Mouse (Mus musculus) left cerebral cortex, adult 2 months (tissue): ENCODE measurements at regions not wholly inside any gene's neighbourhood (a gene's known extent, or its start where the extent isn't known, plus 50 kb on each side); places are given as distances from the start of the nearest gene placed in this dataset.

Experiments used
- DNase-seq, 2 experiments: peaks; one replicate each; pipeline ENCODE4 v3.0.0; 2021 to 2022; ENCODE audit warnings: low spot score in 2 of 2, mixed read lengths in 1 of 2; ENCODE audit errors: extremely low spot score in 1 of 2
- H3K27ac ChIP-seq: fragments of 200-600 bp; 2 replicates; pipeline ENCODE4 v1.8.1; 2022
- H3K4me3 ChIP-seq: fragments of 200-600 bp; 2 replicates; pipeline ENCODE4 v1.8.1; 2022
- CTCF ChIP-seq: fragments of 200-600 bp; IDR thresholded peaks from 2 replicates; pipeline ENCODE4 v1.8.1; 2022; ENCODE audit warnings: antibody characterized with exemption, mild to moderate bottlenecking, moderate library complexity
- intact Hi-C: fragments of 180-260 bp; cut with DNase I; formaldehyde crosslinking; loops from one replicate; pipeline ENCODE4 v1.15.1; 2025

GRCm38 (mm10) chr1:69470614-69471250 lies 216.3 kb downstream of the Ikzf2 start:
- DNase-seq = no peak
- H3K27ac ChIP-seq = no peak overlapping the region
- no peak overlapping the region for H3K4me3 ChIP-seq
- no peak for TF ChIP-seq CTCF
- intact Hi-C loops = no loop called here

GRCm38 (mm10) chr1:69469158-69469901 lies 217.7 kb downstream of the Ikzf2 start:
- intact Hi-C loops = no loop called here
- Histone ChIP-seq H3K4me3 (no peak overlapping the region), H3K27ac (no peak overlapping the region)
- TF ChIP-seq CTCF = no peak
- no peak for DNase-seq

- no peak for TF ChIP-seq CTCF
Measured at GRCm38 (mm10) chr1:69466534-69467275, 220.3 kb downstream of the Ikzf2 start.

GRCm38 (mm10) chr1:69461191-69461590 lies 225.9 kb downstream of the Ikzf2 start:
- DNase-seq = no peak
- intact Hi-C loops = no loop called here
- Histone ChIP-seq H3K4me3 (no peak overlapping the region), H3K27ac (no peak overlapping the region)
- TF ChIP-seq CTCF = no peak

More at GRCm38 (mm10) chr1:69466534-69467275, 220.3 kb downstream of the Ikzf2 start:
- Histone ChIP-seq H3K4me3 (no peak overlapping the region), H3K27ac (no peak overlapping the region)
- intact Hi-C loops = no loop called here
- DNase-seq = no peak

- no peak overlapping the region for H3K27ac ChIP-seq
- no peak for DNase-seq
- intact Hi-C loops = no loop called here
- H3K4me3 ChIP-seq = no peak overlapping the region
- no peak for TF ChIP-seq CTCF
Measured at GRCm38 (mm10) chr1:69459899-69460298, 227.1 kb downstream of the Ikzf2 start.

- no peak for DNase-seq
- Histone ChIP-seq H3K4me3 (no peak overlapping the region), H3K27ac (no peak overlapping the region)
- TF ChIP-seq CTCF = no peak
- intact Hi-C loops = no loop called here
Measured at GRCm38 (mm10) chr1:69457471-69457870, 229.6 kb downstream of the Ikzf2 start.

- intact Hi-C loops = no loop called here
- Histone ChIP-seq H3K4me3 (no peak overlapping the region), H3K27ac (no peak overlapping the region)
- no peak for DNase-seq
- TF ChIP-seq CTCF = no peak
Measured at GRCm38 (mm10) chr1:69453991-69454390, 233.1 kb downstream of the Ikzf2 start.

GRCm38 (mm10) chr1:69452910-69453309 lies 234.1 kb downstream of the Ikzf2 start:
- Histone ChIP-seq H3K27ac (no peak overlapping the region), H3K4me3 (no peak overlapping the region)
- DNase-seq = no peak
- no peak for TF ChIP-seq CTCF
- intact Hi-C loops = no loop called here

- intact Hi-C loops = no loop called here
- no peak for TF ChIP-seq CTCF
- no peak for DNase-seq
Measured at GRCm38 (mm10) chr1:69450455-69450854, 236.6 kb downstream of the Ikzf2 start.

GRCm38 (mm10) chr1:69447276-69447675 lies 239.8 kb downstream of the Ikzf2 start:
- Histone ChIP-seq H3K4me3 (no peak overlapping the region), H3K27ac (no peak overlapping the region)
- no peak for DNase-seq
- no peak for TF ChIP-seq CTCF
- intact Hi-C loops = no loop called here

More at GRCm38 (mm10) chr1:69450455-69450854, 236.6 kb downstream of the Ikzf2 start:
- Histone ChIP-seq H3K4me3 (no peak overlapping the region), H3K27ac (no peak overlapping the region)

- no peak overlapping the region for H3K4me3 ChIP-seq
- no peak for DNase-seq
- intact Hi-C loops = no loop called here
- no peak for TF ChIP-seq CTCF
- H3K27ac ChIP-seq = no peak overlapping the region
Measured at GRCm38 (mm10) chr1:69444722-69445121, 242.3 kb downstream of the Ikzf2 start.

- Histone ChIP-seq H3K27ac (no peak overlapping the region), H3K4me3 (no peak overlapping the region)
- intact Hi-C loops = no loop called here
- no peak for DNase-seq
- TF ChIP-seq CTCF = no peak
Measured at GRCm38 (mm10) chr1:69443466-69443865, 243.6 kb downstream of the Ikzf2 start.
